Mouse (Mus musculus) MEL (cell line): ENCODE measurements around the gene Kcnq4. TPM values are rescaled to one million over a fixed set of nuclear protein-coding genes. Genes with fewer than 3 reads are reported as not detected.

Experiments
- DNase-seq: peaks from one replicate; pipeline ENCODE4 v3.0.0; 2011; ENCODE audit warnings: low read depth, low spot score
- H3K27ac ChIP-seq: 2 replicates; pipeline ENCODE4 v1.5.1; 2012; ENCODE audit warnings: low read depth, mild to moderate bottlenecking, control low read depth, low read length, moderate library complexity; ENCODE audit not compliant: control insufficient read depth
- H3K27me3 ChIP-seq, 2 experiments: fragments of 150-350 bp in 1 of 2; sonication (generic) in 1 of 2; 2 replicates each; pipeline ENCODE4 v1.6.1; 2012; ENCODE audit warnings: low read length in 2 of 2, mild to moderate bottlenecking in 2 of 2, improper control_type of control experiment in 1 of 2, moderate library complexity in 1 of 2; ENCODE audit not compliant: insufficient read depth in 2 of 2, control insufficient read depth in 1 of 2
- H3K36me3 ChIP-seq, 2 experiments: 2 replicates each; pipeline ENCODE4 v1.6.1; 2012 to 2014; ENCODE audit warnings: low read length in 2 of 2, improper control_type of control experiment in 1 of 2, inconsistent platforms in 1 of 2, mild to moderate bottlenecking in 1 of 2; ENCODE audit not compliant: insufficient read depth in 2 of 2, control insufficient read depth in 1 of 2
- H3K4me1 ChIP-seq, 2 experiments: fragments of 150-350 bp in 1 of 2; sonication (generic) in 1 of 2; 2 replicates each; pipeline ENCODE4 v1.6.1; 2012; ENCODE audit warnings: low read length in 2 of 2, improper control_type of control experiment in 1 of 2, mild to moderate bottlenecking in 1 of 2; ENCODE audit not compliant: insufficient read depth in 2 of 2, control insufficient read depth in 1 of 2
- H3K4me3 ChIP-seq, 2 experiments: fragments of 150-350 bp in 1 of 2; sonication (generic) in 1 of 2; 2 replicates each; pipeline ENCODE4 v1.5.1; 2012; ENCODE audit warnings: low read depth in 2 of 2, low read length in 2 of 2, mild to moderate bottlenecking in 2 of 2, moderate library complexity in 2 of 2, control low read depth in 1 of 2, improper control_type of control experiment in 1 of 2; ENCODE audit not compliant: control insufficient read depth in 1 of 2, insufficient read depth in 1 of 2
- H3K79me2 ChIP-seq: 2 replicates; pipeline ENCODE4 v1.6.1; 2012; ENCODE audit warnings: mild to moderate bottlenecking, low read length, moderate library complexity; ENCODE audit not compliant: control insufficient read depth, poor library complexity, insufficient read depth
- H3K9ac ChIP-seq: 2 replicates; pipeline ENCODE4 v1.6.1; 2012; ENCODE audit warnings: low read depth, mild to moderate bottlenecking, control low read depth, low read length, moderate library complexity; ENCODE audit not compliant: control insufficient read depth, poor library complexity, severe bottlenecking
- H3K9me3 ChIP-seq: fragments of 150-350 bp; sonication (generic); replicated peaks from 2 replicates; pipeline ENCODE4 v1.6.1; 2012; ENCODE audit warnings: mild to moderate bottlenecking, low read length, improper control_type of control experiment, moderate library complexity; ENCODE audit not compliant: insufficient read depth
- CHD1 ChIP-seq: IDR thresholded peaks from 2 replicates; pipeline ENCODE4 v1.6.1; 2012; ENCODE audit warnings: low read depth, mild to moderate bottlenecking, inconsistent platforms, low read length, improper control_type of control experiment
- CTCF ChIP-seq, 3 experiments: IDR thresholded peaks in 2 of 3; conservative IDR thresholded peaks in 1 of 3; 2 replicates each; pipeline ENCODE4 v1.5.1; 2011 to 2012; ENCODE audit warnings: low read length in 3 of 3, low read depth in 2 of 3, mild to moderate bottlenecking in 2 of 3, improper control_type of control experiment in 1 of 3, inconsistent platforms in 1 of 3, mixed read lengths in 1 of 3, moderate library complexity in 1 of 3; ENCODE audit not compliant: control insufficient read depth in 1 of 3, insufficient read depth in 1 of 3, poor library complexity in 1 of 3, severe bottlenecking in 1 of 3
- E2F4 ChIP-seq: IDR thresholded peaks from 2 replicates; pipeline ENCODE4 v1.6.1; 2011; ENCODE audit warnings: low read depth, low read length, improper control_type of control experiment, borderline replicate concordance
- ELF1 ChIP-seq: IDR thresholded peaks from 2 replicates; pipeline ENCODE4 v1.6.1; 2014; ENCODE audit warnings: low read depth, mild to moderate bottlenecking, inconsistent platforms, low read length, improper control_type of control experiment, moderate library complexity
- EP300 ChIP-seq, 2 experiments: IDR thresholded peaks; 2 replicates each; pipeline ENCODE4 v1.6.1; 2011; ENCODE audit warnings: improper control_type of control experiment in 2 of 2, low read length in 2 of 2, low read depth in 1 of 2, mild to moderate bottlenecking in 1 of 2
- GATA1 ChIP-seq: IDR thresholded peaks from 2 replicates; pipeline ENCODE4 v1.6.1; 2011; ENCODE audit warnings: low read depth, low read length, improper control_type of control experiment
- HCFC1 ChIP-seq: IDR thresholded peaks from 2 replicates; pipeline ENCODE4 v1.6.1; 2012; ENCODE audit warnings: low read depth, mild to moderate bottlenecking, inconsistent platforms, low read length, improper control_type of control experiment, moderate library complexity
- JUND ChIP-seq: IDR thresholded peaks from 2 replicates; pipeline ENCODE4 v1.6.1; 2011; ENCODE audit warnings: low read depth, mild to moderate bottlenecking, improper control_type of control experiment, low read length
- MAFK ChIP-seq: IDR thresholded peaks from 2 replicates; pipeline ENCODE4 v1.6.1; 2011; ENCODE audit warnings: low read depth, mild to moderate bottlenecking, low read length, improper control_type of control experiment, borderline replicate concordance
- MAX ChIP-seq: IDR thresholded peaks from 2 replicates; pipeline ENCODE4 v1.6.1; 2011; ENCODE audit warnings: low read length, improper control_type of control experiment
- MAZ ChIP-seq: IDR thresholded peaks from 2 replicates; pipeline ENCODE4 v1.6.1; 2012; ENCODE audit warnings: low read depth, mild to moderate bottlenecking, inconsistent platforms, low read length, improper control_type of control experiment
- MEF2A ChIP-seq: IDR thresholded peaks from 2 replicates; pipeline ENCODE4 v1.6.1; 2014; ENCODE audit warnings: low read depth, mild to moderate bottlenecking, inconsistent platforms, low read length, improper control_type of control experiment; ENCODE audit not compliant: poor library complexity, insufficient replicate concordance, severe bottlenecking; ENCODE audit errors: extremely low read depth
- MYB ChIP-seq: IDR thresholded peaks from 2 replicates; pipeline ENCODE4 v1.6.1; 2011; ENCODE audit warnings: mild to moderate bottlenecking, low read depth, low read length, improper control_type of control experiment
- MYC ChIP-seq: IDR thresholded peaks from 2 replicates; pipeline ENCODE4 v1.6.1; 2011; ENCODE audit warnings: low read depth, mild to moderate bottlenecking, low read length, improper control_type of control experiment, moderate library complexity
- NRF1 ChIP-seq: IDR thresholded peaks from 2 replicates; pipeline ENCODE4 v1.6.1; 2014; ENCODE audit warnings: low read depth, mild to moderate bottlenecking, inconsistent platforms, low read length, improper control_type of control experiment, moderate library complexity; ENCODE audit not compliant: poor library complexity, insufficient read depth, severe bottlenecking
- POLR2A ChIP-seq, 2 experiments: IDR thresholded peaks; 2 replicates each; pipeline ENCODE4 v1.6.1; 2011 to 2012; ENCODE audit warnings: low read length in 2 of 2, mild to moderate bottlenecking in 2 of 2, control low read depth in 1 of 2, improper control_type of control experiment in 1 of 2, low read depth in 1 of 2, moderate library complexity in 1 of 2; ENCODE audit not compliant: control insufficient read depth in 1 of 2, insufficient read depth in 1 of 2, poor library complexity in 1 of 2
- POLR2AphosphoS5 ChIP-seq: IDR thresholded peaks from 2 replicates; pipeline ENCODE4 v1.6.1; 2012; ENCODE audit warnings: low read depth, borderline replicate concordance, mild to moderate bottlenecking, inconsistent platforms, low read length, moderate library complexity, mixed read lengths
- RAD21 ChIP-seq: IDR thresholded peaks from 2 replicates; pipeline ENCODE4 v1.6.1; 2011; ENCODE audit warnings: mild to moderate bottlenecking, low read depth, low read length, improper control_type of control experiment
- RCOR1 ChIP-seq: IDR thresholded peaks from 2 replicates; pipeline ENCODE4 v1.6.1; 2012; ENCODE audit warnings: low read depth, mild to moderate bottlenecking, inconsistent platforms, low read length, improper control_type of control experiment
- SIN3A ChIP-seq: IDR thresholded peaks from 2 replicates; pipeline ENCODE4 v1.6.1; 2012; ENCODE audit warnings: low read length, improper control_type of control experiment, inconsistent platforms
- SMC3 ChIP-seq: IDR thresholded peaks from 2 replicates; pipeline ENCODE4 v1.6.1; 2011; ENCODE audit warnings: low read depth, low read length, improper control_type of control experiment
- TAL1 ChIP-seq: IDR thresholded peaks from 2 replicates; pipeline ENCODE4 v1.6.1; 2012; ENCODE audit warnings: mild to moderate bottlenecking, inconsistent platforms, low read length, moderate library complexity, mixed read lengths
- TBP ChIP-seq: IDR thresholded peaks from 2 replicates; pipeline ENCODE4 v1.8.0; 2011; ENCODE audit warnings: low read depth, low read length, improper control_type of control experiment
- TCF12 ChIP-seq: IDR thresholded peaks from 2 replicates; pipeline ENCODE4 v1.6.1; 2014; ENCODE audit warnings: low read depth, mild to moderate bottlenecking, inconsistent platforms, low read length, improper control_type of control experiment, moderate library complexity
- UBTF ChIP-seq: IDR thresholded peaks from 2 replicates; pipeline ENCODE4 v1.6.1; 2012; ENCODE audit warnings: low read depth, mild to moderate bottlenecking, inconsistent platforms, low read length, improper control_type of control experiment, moderate library complexity, borderline replicate concordance; ENCODE audit not compliant: insufficient read depth
- ZC3H11A ChIP-seq: IDR thresholded peaks from 2 replicates; pipeline ENCODE4 v1.6.1; 2012; ENCODE audit warnings: low read depth, mild to moderate bottlenecking, inconsistent platforms, low read length, improper control_type of control experiment
- ZKSCAN1 ChIP-seq: IDR thresholded peaks from 2 replicates; pipeline ENCODE4 v1.6.1; 2012; ENCODE audit warnings: low read depth, mild to moderate bottlenecking, inconsistent platforms, low read length, improper control_type of control experiment, moderate library complexity
- ZMIZ1 ChIP-seq: IDR thresholded peaks from 2 replicates; pipeline ENCODE4 v1.6.1; 2012; ENCODE audit warnings: low read depth, mild to moderate bottlenecking, inconsistent platforms, low read length, improper control_type of control experiment, moderate library complexity
- ZNF384 ChIP-seq: IDR thresholded peaks from 2 replicates; pipeline ENCODE4 v1.6.1; 2012; ENCODE audit warnings: low read depth, mild to moderate bottlenecking, inconsistent platforms, low read length, improper control_type of control experiment
- polyA plus RNA-seq, 2 experiments: library from polyadenylated mRNA; stranded (reverse) in 1 of 2; unstranded in 1 of 2; fragments of >175 nt in 1 of 2; fragments of >200 nt in 1 of 2; gene quantifications; 2 replicates each; pipeline versions ENCODE4 v1.2.1 to v1.2.4; 2012; ENCODE audit warnings: low replicate concordance in 2 of 2, low read depth in 1 of 2; ENCODE audit not compliant: insufficient read length in 2 of 2, insufficient read depth in 1 of 2, missing spikeins in 1 of 2
- total RNA-seq: library from RNA; depleted of rRNA; stranded (reverse); fragments of 300-350 nt; gene quantifications from 2 replicates; pipeline ENCODE4 v1.2.3, GENCODE M21; 2012

Gene Kcnq4
- total and polyA plus RNA-seq, 3 experiments: 0.07 TPM; not detected in 2

- H3K4me1 ChIP-seq: peaks cover 0 to 10% of the 10 kb centered on the region in 2 experiments; a peak in 1 of 4 replicates
- H3K27ac ChIP-seq: no peak overlapping the region
- no peaks in the 10 kb centered on the region for H3K36me3 ChIP-seq
Observed at GRCm38 (mm10) chr4:120682168-120682567, 66.2 kb downstream of the Kcnq4 start.

GRCm38 (mm10) chr4:120680953-120681352, 67.5 kb downstream of the Kcnq4 start:
- DNase-seq: peak; percentile 59
- Histone ChIP-seq H3K36me3 (peaks cover 0 to 3% of the 10 kb centered on the region in 2 experiments; a peak in 2 of 4 replicates), H3K4me1 (peaks cover under 1 to 13% of the 10 kb centered on the region in 2 experiments; a peak in 3 of 4 replicates), H3K4me3 (no peak overlapping the region), H3K27me3 (no peaks in the 10 kb centered on the region), H3K79me2 (no peaks in the 10 kb centered on the region), H3K9me3 (no peaks in the 10 kb centered on the region), H3K9ac (no peak overlapping the region), H3K27ac (no peak overlapping the region)
- TF ChIP-seq CTCF (IDR thresholded peaks at IDR 0.05 in 2 of 3, conservative IDR thresholded peaks at IDR 0.05 in 1 of 3; ENCODE audit: control insufficient read depth in 1 of 3, insufficient read depth in 1 of 3, low read depth in 2 of 3, low read length in 3 of 3, poor library complexity in 1 of 3, severe bottlenecking in 1 of 3) (peak; percentile 70 to 77 (median 74)), ELF1 (no peak), TAL1 (no peak), SMC3 (peak; percentile 63), ZNF384 (no peak), RAD21 (peak; percentile 57)

More at GRCm38 (mm10) chr4:120682168-120682567, 66.2 kb downstream of the Kcnq4 start:
- DNase-seq: peak; percentile 81
- Histone ChIP-seq H3K9me3 (no peaks in the 10 kb centered on the region), H3K79me2 (no peaks in the 10 kb centered on the region), H3K4me3 (peak overlapping the region in 1 of 2 experiments; percentile 34; a peak in 2 of 4 replicates), H3K27me3 (no peaks in the 10 kb centered on the region), H3K9ac (peak overlapping the region; percentile 37)
- no peak for TF ChIP-seq POLR2AphosphoS5
- TF ChIP-seq NRF1: no peak
- TF ChIP-seq TCF12: no peak
- TF ChIP-seq E2F4: no peak
- TF ChIP-seq TBP: no peak
- TF ChIP-seq MAZ: peak; percentile 46; the same call in 1 of the 2 replicates
- TF ChIP-seq SIN3A: 0 out of 2 replicates have a peak, but pooled peaks have one; percentile 27
- peak; percentile 89 for TF ChIP-seq ZC3H11A
- no peak for TF ChIP-seq MYC
- TF ChIP-seq UBTF: no peak
- TF ChIP-seq RAD21: peak; percentile 93
- TF ChIP-seq JUND: no peak
- no peak for TF ChIP-seq GATA1
- TF ChIP-seq MAX: no peak
- TF ChIP-seq CTCF (IDR thresholded peaks at IDR 0.05 in 2 of 3, conservative IDR thresholded peaks at IDR 0.05 in 1 of 3; ENCODE audit: control insufficient read depth in 1 of 3, insufficient read depth in 1 of 3, low read depth in 2 of 3, low read length in 3 of 3, poor library complexity in 1 of 3, severe bottlenecking in 1 of 3): peak; percentile 89 to 95 (median 89)
- TF ChIP-seq SMC3: peak; percentile 90
- TF ChIP-seq RCOR1: no peak
- no peak for TF ChIP-seq ZNF384
- no peak for TF ChIP-seq CHD1
- no peak for TF ChIP-seq MYB
- no peak for TF ChIP-seq ZKSCAN1
- TF ChIP-seq MEF2A: no peak
- TF ChIP-seq ZMIZ1: no peak
- no peak for TF ChIP-seq MAFK
- no peak for TF ChIP-seq POLR2A (IDR thresholded peaks at IDR 0.05; ENCODE audit: control insufficient read depth in 1 of 2, insufficient read depth in 1 of 2, low read depth in 1 of 2, low read length in 2 of 2, poor library complexity in 1 of 2)
- TF ChIP-seq EP300 (IDR thresholded peaks at IDR 0.05; ENCODE audit: low read depth in 1 of 2, low read length in 2 of 2): no peak
- no peak for TF ChIP-seq TAL1
- TF ChIP-seq HCFC1: no peak
